Mouse (Mus musculus) olfactory bulb, adult 2 months (tissue): ENCODE data around the gene Rae1.

Experiments
- CTCF ChIP-seq: fragments of 200-500 bp; IDR thresholded peaks from 2 replicates; pipeline ENCODE4 v1.5.1; 2012; ENCODE audit warnings: low read depth, mild to moderate bottlenecking, low read length, moderate library complexity; ENCODE audit not compliant: insufficient read depth
- POLR2A ChIP-seq: fragments of 200-500 bp; IDR thresholded peaks from 2 replicates; pipeline ENCODE4 v1.6.1; 2012; ENCODE audit warnings: mild to moderate bottlenecking, low read depth, low read length, moderate library complexity; ENCODE audit not compliant: insufficient read depth

DNA sequence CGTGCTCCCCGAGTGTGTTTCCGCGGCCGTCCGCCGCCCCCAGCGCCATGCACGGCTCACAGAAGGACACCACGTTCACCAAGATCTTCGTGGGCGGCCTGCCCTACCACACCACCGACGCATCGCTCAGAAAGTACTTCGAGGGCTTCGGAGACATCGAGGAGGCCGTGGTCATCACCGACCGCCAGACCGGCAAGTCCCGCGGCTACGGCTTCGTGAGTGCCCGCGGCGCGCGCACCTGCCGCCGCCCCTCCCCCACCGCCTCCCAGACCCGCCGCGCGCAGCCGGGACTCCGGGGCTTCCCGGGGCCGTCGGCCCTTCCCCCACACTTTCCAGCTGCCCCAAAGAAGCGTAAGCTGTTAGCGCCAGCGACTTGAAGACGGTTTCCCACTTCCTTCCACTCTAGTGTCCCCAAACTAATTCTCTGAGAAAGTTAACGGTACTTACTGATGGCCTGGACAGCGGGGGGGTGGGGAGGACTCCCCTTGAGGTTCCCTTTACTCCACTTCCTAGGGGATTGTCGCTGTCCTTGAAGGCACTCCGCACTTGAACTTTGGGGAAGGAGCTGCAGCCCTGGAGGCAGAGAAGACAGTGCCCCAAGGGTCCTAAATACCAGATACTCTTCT lies 22.3 kb downstream of the Rae1 start:
- TF ChIP-seq CTCF = no peak
- TF ChIP-seq POLR2A = no peak
